Mouse (Mus musculus): ENCODE measurements at regions not wholly inside any gene's neighbourhood (a gene's known extent, or its start where the extent isn't known, plus 50 kb on each side); places are given as distances from the start of the nearest gene placed in this dataset.

DNA sequence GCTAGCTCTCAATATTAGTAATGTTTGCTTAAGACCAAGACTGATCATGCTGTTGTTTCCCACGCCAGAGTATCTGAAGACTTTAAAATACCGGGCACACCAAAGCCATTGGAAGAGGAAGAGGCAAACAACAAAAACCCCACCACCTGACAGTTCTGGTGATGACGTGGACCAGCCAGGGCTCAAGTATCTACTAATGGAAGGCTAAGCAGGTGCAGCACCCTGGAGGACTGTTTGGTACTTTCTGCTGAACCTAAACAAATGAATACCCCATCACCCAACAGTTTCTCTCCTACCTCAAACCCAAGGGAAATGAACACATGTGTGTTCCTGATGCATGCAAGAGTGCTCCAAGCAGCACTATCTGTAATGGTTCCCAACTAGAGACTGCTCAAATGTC is 160.3 kb upstream of the Prdm1 start:
- no peak for DNase-seq (ENCODE audit: low spot score)
- intact Hi-C loops (cut with DNase I): no loop called here

DNA sequence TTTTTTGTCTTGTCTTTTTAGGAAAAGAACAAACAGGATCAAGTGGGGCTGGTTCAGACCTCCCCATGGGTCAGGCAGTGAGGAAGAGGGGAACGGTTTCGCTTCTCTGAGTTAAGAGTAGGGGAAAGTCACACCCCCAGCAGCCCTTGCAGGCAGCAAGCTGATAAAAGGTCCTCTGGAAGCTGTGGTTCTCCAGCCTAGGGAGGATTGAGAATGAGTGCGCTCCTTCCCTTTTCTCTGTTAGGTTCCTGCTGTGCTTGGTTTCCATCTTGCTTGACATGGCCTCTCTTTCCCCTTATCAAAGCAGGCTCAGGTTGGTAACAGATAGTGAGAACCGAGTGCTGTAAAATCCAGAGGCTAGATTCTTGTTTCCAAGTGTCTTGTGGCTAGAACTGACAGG is 157.8 kb upstream of the Prdm1 start:
- no peak for DNase-seq (ENCODE audit: low spot score)
- intact Hi-C loops (cut with DNase I): no loop called here

DNA sequence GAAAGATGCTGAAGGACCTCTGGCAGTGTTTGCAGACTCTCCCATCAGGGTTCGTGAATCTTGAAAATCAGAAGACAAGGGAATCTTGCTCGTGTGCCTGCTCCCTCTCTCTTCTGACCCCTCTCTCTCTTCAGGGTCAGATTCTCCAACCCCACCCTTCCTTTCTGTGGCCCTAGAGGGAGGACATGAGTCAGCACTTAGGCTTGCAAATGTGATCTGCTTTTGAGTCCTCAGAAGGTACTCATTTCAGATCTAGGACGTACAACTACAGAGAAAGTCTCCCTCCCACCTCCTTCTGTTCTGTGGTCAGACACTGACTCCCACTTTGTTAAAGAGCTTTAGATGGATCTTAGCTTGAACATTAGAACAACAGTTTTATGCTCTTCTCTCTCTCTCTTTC is 156.9 kb upstream of the Prdm1 start:
- intact Hi-C loops (cut with DNase I): no loop called here
- no peak for DNase-seq (ENCODE audit: low spot score)

DNA sequence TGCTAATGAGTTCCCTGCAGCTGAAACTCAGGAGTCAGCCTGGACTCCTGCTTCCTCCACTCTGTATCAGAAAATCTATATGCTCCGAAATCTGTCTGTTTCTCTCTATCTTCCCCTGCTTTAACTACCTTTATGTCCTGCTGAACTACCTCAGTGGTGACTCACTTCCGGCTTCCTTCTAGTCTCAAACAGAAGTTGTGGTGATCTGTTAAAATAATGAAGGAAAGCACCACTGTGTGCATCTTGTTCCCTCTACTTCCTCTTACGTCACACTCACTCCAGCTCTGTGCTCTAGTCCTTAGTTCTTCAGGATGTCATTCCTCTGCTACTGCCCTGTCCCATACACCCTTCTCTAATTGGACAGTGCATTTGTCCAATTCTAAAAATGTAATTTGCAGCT is 148.2 kb upstream of the Prdm1 start:
- DNase-seq (ENCODE audit: low spot score): no peak
- intact Hi-C loops (cut with DNase I): no loop called here

DNA sequence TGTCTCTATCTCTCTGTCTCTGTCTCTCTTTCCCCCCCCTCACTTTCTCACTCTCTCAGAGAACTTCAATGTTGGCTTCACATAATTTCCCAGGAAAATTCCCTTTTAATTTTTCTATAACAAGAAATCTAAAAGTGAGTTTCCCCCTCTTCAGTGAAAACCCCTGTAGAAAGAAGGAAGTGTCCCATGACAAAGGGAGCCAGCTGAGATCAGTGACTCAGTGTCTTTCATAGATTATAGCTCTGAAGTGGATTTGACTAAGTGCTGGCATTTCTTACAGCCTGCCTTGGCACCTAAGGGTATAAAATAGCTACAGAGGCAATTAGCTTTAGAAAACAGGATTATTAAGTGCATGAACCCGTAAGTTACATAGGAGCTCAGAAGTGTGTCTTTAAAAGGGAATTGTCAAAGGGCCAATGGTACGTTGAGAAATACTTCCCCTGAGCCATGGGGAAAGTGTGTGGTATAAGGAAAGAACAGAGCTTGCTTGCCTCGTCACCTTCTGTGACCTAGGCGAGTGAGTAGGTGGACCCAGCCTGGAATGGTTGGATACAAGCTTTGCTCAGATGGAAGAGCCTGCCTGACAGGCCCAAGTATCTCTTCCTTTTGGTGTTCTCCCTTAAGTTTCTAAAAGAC is 137.3 kb upstream of the Prdm1 start:
- intact Hi-C loops (cut with DNase I): no loop called here
- DNase-seq (ENCODE audit: low spot score): no peak

DNA sequence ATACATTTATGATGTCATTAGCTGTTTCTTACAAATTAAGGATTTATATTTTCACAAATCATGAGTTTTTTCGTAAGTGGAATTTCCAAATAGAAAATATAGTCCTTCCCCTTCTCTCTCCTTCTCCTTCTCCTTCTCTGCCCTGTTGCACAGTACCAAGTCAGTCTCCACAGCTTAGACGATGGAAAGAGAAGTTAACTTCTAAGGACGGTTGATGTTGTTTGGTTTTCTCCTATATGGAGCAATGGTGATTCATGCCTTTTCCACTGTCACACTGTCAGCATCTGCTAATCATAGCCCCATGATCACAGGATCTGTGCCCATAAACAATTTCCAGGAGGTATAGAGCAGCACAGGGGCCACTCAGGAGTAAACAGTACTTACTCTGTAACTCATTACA is 131.2 kb upstream of the Prdm1 start:
- DNase-seq (ENCODE audit: low spot score): no peak
- intact Hi-C loops (cut with DNase I): no loop called here

DNA sequence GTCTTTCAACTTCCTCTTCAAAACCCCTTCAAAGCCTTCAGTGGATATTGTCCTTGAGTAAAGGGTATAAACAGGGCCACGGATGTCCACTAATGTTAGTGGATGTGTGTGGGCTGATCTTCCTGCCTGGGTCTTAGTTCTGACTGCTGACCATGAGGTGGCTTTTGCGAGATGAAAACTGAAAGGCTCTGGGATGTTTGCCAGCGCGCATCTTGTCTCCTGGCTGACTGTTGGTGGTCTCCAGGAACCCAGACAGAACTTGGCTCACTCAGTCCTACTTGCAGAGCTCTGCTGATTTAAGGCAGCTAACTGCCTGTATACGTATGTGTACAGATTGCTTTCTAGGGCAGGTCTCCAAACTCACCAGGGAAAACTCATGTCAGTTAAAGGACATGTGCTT is 125.5 kb upstream of the Prdm1 start:
- intact Hi-C loops (cut with DNase I): no loop called here
- DNase-seq (ENCODE audit: low spot score): no peak

DNA sequence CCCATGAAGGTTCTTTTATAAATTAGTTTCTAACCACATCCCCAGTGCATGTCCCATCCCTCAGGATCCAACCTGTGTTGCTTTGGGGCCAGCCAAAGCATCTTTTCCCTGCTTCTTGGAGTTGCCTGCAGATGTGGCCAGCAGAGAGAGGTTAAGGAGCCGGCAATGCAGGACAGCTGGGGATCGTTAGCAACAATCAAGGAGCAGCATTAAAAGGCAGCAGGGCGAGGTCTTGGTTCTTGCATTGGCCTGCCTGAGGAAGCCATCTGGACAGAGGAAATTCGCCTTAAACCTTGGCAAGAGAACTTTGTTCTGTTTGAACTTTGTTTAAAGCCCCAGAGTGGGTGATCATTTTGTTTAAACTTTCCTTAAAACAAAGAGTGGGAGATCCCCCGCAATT is 118.7 kb upstream of the Prdm1 start:
- no peak for DNase-seq (ENCODE audit: low spot score)
- intact Hi-C loops (cut with DNase I): no loop called here

DNA sequence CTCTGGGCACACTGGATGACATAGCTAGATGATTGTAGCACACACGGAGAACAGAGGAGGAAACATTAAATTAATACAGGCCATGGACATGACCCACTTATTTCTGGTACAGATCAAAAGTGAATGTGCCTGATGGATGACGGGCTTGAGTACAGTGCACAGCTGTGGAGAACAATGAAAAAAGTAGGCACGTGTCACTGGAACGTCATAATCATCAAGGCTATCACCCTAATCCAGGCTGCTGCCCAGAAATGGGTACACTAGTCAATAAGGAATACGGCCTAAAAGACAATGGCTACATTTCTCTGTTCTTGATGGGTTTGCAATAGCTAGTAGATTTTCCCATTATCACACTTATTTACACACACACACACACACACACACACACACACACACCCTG is 118.3 kb upstream of the Prdm1 start:
- intact Hi-C loops (cut with DNase I): no loop called here
- no peak for DNase-seq (ENCODE audit: low spot score)

DNA sequence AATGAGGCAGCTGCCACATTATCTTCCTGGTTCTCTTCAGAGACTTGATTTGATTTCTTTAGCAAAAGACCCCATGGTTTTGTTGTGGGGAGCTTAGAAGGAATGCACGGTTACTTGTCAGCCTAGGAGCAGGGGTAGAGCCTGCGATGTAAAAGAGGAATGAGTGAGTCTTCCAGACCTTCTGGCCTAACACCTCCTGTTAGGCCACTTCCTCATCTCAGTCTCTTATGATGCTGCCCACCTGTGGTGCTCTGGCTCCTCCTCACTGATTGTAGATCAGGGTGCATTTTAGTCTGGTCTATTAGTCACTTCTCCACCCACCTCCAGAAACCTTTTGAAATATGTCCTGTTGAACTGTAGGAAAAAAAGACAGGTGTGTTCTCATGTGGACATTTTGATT is 113.3 kb upstream of the Prdm1 start:
- no peak for DNase-seq (ENCODE audit: low spot score)
- intact Hi-C loops (cut with DNase I): no loop called here

DNA sequence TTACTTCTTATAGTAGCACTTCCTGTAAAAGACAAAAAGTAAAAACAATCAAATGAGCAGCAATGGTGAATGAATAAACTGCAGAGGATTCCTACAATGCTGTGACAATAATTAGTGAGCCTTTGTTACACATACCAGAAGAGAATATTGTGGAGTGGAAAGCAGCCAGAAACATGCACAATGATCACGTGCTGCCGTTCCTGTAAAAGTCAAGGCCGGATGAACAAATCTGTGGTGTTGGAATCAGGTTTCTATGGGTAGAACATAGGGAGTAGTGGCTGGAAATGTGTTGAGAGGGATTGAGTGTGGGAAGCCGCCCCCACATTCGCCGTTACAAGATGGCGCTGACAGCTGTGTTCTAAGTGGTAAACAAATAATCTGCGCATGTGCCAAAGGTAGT is 112.3 kb upstream of the Prdm1 start:
- intact Hi-C loops (cut with DNase I): no loop called here
- no peak for DNase-seq (ENCODE audit: low spot score)

DNA sequence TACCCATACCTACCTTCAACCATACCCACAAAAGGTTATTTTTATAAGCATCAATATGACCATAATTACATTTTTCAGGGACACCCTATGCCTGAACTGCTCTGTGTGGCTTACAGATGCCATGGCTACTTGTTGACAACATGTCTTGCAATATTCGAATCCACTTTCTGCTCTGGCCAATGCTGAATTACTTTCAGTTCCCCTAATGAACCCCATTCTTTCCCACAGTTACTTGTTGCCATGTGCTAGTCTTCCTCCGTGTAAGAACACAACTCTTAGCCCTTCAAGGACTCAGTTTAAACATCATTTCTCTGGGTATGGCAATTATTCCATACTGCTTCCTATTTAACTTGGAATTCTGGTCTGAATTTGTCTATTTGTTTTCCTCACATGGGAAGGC is 110.4 kb upstream of the Prdm1 start:
- intact Hi-C loops (cut with DNase I): no loop called here
- DNase-seq (ENCODE audit: low spot score): no peak

DNA sequence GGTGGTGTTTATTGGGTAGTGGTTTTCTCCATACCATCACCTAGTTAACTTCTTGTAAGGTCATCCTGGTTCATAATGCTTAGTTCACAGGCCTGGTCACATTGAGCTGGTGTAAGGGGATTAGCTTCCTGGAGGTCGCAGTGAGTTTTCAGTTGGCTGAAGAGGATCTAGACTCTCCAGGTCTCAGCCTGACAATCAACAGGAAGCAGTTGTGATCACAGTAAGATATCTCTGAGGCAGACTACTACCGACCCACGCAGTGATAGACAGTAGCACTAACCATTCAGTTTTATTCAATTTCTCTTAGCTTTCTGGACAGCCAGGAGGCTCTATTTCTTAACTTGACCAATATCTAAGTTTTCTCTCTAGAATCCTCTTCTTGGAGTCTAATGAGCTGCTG is 108.5 kb upstream of the Prdm1 start:
- intact Hi-C loops (cut with DNase I): no loop called here
- DNase-seq (ENCODE audit: low spot score): no peak

DNA sequence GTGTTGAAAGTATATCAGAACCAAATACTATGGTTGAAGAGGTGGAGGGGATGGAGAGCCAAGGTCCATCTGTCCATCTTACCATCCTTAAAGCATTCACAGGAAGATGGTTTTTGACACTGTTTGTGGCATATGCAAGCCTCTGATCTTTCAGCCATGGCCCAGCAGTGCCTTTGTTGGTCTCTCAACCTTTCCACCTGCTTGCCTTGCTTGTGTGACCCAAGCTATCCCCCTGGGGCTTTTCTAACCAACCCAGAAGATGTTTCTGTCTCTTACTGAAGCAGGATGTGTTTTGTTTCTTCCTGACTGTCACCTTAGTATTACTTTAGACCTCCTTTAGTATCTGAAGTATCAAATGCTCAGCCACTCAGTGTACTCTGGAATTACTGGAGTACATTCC is 107.8 kb upstream of the Prdm1 start:
- DNase-seq (ENCODE audit: low spot score): no peak
- intact Hi-C loops (cut with DNase I): no loop called here

DNA sequence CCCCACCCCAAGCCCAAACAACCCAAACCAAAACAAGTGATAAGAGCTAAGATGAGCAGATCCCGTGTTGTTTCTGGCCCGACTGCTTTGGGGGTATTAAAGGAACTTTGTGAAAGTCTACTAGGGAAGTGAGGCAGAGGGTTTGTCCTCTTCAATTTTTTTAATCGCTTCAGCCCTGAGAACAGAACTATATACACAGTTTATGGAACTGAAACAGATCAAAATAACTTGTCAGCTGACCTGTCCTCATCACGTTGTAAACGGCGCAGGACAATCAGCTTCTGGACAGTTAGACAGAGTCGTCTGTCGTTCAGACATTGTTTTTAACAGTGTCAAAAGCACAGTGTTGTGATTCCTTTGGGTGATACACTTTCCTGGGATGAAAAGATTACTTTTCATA is 103.3 kb upstream of the Prdm1 start:
- DNase-seq (ENCODE audit: low spot score): no peak
- intact Hi-C loops (cut with DNase I): loop anchor here (5.0 kb wide), 2 partner anchors 174 to 366 kb away; no protein-coding TSS in a partner anchor

DNA sequence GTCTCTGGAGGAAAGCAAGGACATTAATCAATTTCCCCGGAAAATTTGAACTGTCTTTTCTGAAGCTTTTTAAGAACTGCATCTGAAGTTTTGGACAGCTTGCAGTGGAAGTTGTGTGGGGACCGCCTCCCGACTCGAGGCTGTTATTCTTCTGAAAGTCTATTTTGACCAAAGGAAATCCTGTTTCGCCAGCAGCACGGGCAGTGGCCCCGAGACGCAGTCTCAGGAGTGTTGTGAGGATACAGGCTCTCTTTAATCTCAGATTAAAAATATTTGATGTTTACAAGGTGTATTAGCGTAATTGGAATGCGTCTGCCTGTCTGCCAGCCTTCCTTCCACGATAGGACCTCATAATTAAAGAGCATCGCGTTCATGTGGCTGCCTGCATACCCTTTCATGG is 102.2 kb upstream of the Prdm1 start:
- DNase-seq (ENCODE audit: low spot score): no peak
- intact Hi-C loops (cut with DNase I): loop anchor here (5.0 kb wide), 2 partner anchors 173 to 367 kb away; no protein-coding TSS in a partner anchor

DNA sequence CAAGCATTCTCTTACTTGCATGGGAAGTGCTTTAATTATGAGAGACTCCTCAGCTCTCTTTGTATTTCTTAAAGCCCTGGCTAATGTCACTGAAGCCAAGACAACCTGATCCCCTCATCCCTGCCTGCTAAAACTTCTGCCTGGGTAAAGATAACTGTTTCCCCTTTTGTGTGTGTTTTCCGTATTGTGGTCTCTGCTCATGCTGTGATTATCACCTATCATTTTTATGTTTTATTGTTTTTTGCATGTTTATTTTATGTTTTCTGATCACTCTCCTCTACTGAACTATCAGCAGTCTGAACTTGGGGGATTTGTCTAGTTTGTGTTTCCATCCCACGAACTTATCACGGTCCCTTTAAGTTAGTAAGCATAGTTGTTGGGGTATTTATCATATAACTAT is 100.1 kb upstream of the Prdm1 start:
- no peak for DNase-seq (ENCODE audit: low spot score)
- intact Hi-C loops (cut with DNase I): no loop called here

DNA sequence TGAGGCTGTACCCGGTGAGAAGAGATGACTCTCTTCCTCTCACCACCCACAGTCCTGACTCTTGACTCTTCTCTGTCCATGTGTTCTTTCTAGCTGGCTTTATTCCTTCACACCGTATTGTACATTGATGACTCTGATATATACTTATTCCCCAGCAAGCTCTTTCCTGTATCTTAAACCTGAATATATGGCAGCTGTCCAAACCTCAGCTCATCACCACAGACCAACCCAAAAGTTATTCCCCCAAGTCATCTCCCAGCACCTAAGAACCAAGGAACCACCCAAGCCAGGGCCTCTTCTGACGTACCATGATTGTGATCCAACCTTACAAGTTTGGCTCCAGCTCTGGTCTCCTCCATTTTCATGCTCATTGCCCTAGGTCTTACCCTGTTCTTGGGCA is 99.1 kb upstream of the Prdm1 start:
- DNase-seq (ENCODE audit: low spot score): no peak
- intact Hi-C loops (cut with DNase I): no loop called here

DNA sequence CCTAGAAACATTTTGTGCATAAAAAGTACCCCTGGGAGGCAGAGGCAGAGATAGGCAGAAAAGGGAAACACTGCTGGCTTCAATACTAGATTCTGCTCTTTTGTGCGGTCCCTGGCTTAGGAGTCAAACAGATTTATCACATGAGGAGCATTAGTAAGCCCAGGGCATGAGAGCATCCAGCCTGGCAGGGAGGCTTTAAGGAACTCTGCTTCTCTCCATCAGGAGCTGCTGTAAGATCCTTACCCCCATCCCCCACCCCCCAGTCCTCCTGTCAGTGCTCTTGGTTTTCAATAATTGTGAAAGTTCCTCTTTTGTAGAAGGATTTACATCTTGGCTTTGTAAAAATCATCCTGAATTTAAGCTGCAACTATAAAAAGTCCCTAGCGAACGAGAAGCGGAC is 97.2 kb upstream of the Prdm1 start:
- no peak for DNase-seq (ENCODE audit: low spot score)
- intact Hi-C loops (cut with DNase I): no loop called here

DNA sequence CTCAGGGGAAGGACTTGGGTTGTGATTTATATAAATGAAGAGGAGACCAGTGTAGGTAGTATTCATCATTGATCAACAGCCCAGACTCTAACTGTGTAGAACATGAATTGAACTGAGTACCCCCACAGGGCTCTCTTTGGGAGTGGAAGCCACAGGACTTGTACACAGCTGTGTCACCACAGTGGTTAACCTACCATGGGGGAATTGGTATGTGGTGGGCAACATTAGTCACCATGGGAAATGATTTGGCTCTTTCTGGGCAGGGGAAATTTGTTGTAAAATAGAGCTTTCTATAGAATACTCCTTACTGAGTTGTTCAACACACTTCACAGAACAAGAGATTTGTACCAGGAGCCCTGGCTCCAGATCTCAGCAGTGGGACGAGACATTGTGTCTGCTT is 87.3 kb upstream of the Prdm1 start:
- intact Hi-C loops (cut with DNase I): no loop called here
- no peak for DNase-seq (ENCODE audit: low spot score)

DNA sequence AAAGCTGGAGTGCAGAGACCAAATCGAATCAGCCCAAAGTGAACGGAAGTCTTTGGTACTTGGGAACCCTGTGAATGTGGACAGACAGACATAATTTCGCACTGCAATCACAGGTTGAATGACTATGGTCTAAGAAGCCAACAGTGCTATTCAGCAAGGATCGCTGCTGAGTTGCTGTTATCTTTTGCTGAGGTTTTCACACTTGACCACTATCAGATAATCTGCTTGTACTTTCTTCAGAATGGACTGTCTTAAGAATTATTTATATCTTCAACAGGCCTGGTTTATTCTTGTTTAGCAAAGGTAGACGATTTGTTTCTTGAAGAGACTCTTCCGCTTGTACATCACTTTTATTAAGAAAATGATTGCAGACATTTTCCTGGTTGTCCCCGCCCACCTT is 84.3 kb upstream of the Prdm1 start:
- intact Hi-C loops (cut with DNase I): no loop called here

DNA sequence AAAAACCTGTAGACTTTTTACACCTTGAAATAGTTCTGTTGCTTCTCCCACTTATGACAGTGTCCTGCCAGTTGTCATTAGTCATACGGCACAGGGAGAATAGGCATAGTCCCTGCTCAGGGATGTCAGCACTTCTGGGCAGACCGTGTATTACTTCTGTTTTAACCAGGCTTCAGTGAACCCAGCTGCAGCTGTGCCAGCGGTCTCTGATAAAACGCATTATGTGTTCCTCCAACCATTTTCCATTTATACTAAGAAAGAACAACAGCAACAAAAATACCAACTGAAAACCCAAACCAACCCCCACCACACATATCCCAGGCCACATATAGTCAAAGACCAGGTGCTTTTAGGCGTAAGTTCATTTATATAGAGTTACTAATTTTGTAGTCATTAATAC is 83.1 kb upstream of the Prdm1 start:
- DNase-seq (ENCODE audit: low spot score): no peak
- intact Hi-C loops (cut with DNase I): no loop called here

More for the DNA sequence above, 84.3 kb upstream of the Prdm1 start:
- DNase-seq (ENCODE audit: low spot score): no peak

DNA sequence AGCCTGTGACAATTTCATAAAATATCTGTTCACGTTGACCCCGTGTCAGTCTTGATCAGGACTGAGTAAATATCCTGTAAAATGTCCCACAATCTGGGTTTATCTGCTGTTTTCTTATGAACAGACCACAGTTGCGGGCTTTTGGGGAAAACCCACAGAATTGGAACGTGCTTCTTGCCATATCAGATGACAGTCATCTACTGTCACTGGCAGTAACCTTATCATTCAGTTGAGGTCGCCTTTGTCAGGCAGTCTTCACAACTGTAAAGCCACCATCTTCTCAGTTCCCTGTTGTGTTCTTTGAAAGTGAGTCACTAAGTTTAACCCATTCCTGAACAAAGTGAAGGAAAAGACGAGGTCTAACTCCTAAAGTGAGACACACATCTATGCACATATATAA is 80.9 kb upstream of the Prdm1 start:
- no peak for DNase-seq (ENCODE audit: low spot score)
- intact Hi-C loops (cut with DNase I): no loop called here

All from heart, postnatal 25 days (tissue).